Mouse (Mus musculus): ENCODE measurements at regions not wholly inside any gene's neighbourhood (a gene's known extent, or its start where the extent isn't known, plus 50 kb on each side); places are given as distances from the start of the nearest gene placed in this dataset.

DNA sequence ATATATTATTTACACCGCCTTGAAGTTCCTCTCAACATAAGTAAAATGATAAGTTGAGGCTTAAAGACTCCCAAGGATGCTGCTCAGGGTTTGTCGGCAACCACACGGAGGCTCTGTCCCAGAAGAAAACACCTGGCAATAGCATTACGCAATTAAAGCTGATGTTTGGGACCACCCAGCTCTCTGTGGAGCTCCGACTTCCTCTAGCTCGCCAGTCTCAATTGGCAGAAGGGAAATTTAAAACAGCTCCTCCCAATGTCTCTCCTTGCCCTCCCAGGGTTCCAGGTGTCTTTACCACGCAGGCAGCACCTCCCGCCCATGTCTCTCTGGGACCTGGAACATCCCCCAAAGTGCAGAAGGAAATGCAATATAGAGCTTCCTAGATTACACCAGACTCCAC lies 701.1 kb downstream of the Slc4a3 start:
- TF ChIP-seq CTCF (IDR thresholded peaks at IDR 0.05; ENCODE audit: extremely low read depth, insufficient read length, insufficient replicate concordance, low read depth, low read length): no peak
- no peak for TF ChIP-seq POLR2A (IDR thresholded peaks at IDR 0.05; ENCODE audit: low read depth, low read length)
